Mouse (Mus musculus) E14TG2a.4 (cell line): ENCODE results near the gene Pip4k2b.

Experiments
- CTCF ChIP-seq: conservative IDR thresholded peaks from 2 replicates; pipeline ENCODE4 v1.5.1; 2014; ENCODE audit warnings: low read length
- NANOG ChIP-seq: IDR thresholded peaks from 2 replicates; pipeline ENCODE4 v1.6.1; 2014; ENCODE audit warnings: borderline replicate concordance, low read length, mixed read lengths
- POU5F1 ChIP-seq: IDR thresholded peaks from 2 replicates; pipeline ENCODE4 v1.6.1; 2014; ENCODE audit warnings: low read length, borderline replicate concordance

- TF ChIP-seq CTCF: no peak
- TF ChIP-seq NANOG: no peak
- TF ChIP-seq POU5F1: no peak
Measured at GRCm38 (mm10) chr11:97745331-97745721, 822 bp upstream of the Pip4k2b start.
